Mouse (Mus musculus) bone marrow macrophage, adult 2 months (primary cell): ENCODE data around the gene Sppl3.

Experiments used
- CTCF ChIP-seq: IDR thresholded peaks from 2 replicates; pipeline ENCODE4 v1.5.1; 2012; ENCODE audit warnings: low read depth, mild to moderate bottlenecking, low read length, moderate library complexity
- POLR2A ChIP-seq: IDR thresholded peaks from 2 replicates; pipeline ENCODE4 v1.6.1; 2012; ENCODE audit warnings: mild to moderate bottlenecking, low read depth, low read length, borderline replicate concordance

GRCm38 (mm10) chr5:115140726-115141125 is 129.8 kb downstream of the Sppl3 start:
- TF ChIP-seq POLR2A (no peak), CTCF (no peak)
